Mouse (Mus musculus): ENCODE measurements at regions not wholly inside any gene's neighbourhood (a gene's known extent, or its start where the extent isn't known, plus 50 kb on each side); places are given as distances from the start of the nearest gene placed in this dataset.

- no peak for DNase-seq
- Histone ChIP-seq H3K27me3 (ENCODE audit: control insufficient read depth, insufficient read depth, low read length) (no peaks in the 10 kb centered on the region), H3K4me3 (replicated peaks; ENCODE audit: insufficient read depth, low read depth, low read length) (no peak overlapping the region), H3K27ac (ENCODE audit: insufficient read depth, low read length) (no peak overlapping the region), H3K4me1 (ENCODE audit: control insufficient read depth, insufficient read depth, low read length) (no peaks in the 10 kb centered on the region)
- no peak for TF ChIP-seq CTCF (IDR thresholded peaks at IDR 0.05; ENCODE audit: borderline replicate concordance, insufficient read depth, low read depth, low read length)
- no peak for TF ChIP-seq POLR2A (IDR thresholded peaks at IDR 0.05; ENCODE audit: borderline replicate concordance, insufficient read depth, low read length)
- WGBS, result 38% methylated on average over 2 of the region's 2 CpGs
Measured at GRCm38 (mm10) chr8:97942921-97943320, 1473.3 kb downstream of the Cdh8 start.

GRCm38 (mm10) chr8:97936836-97937235, 1479.4 kb downstream of the Cdh8 start:
- TF ChIP-seq POLR2A (IDR thresholded peaks at IDR 0.05; ENCODE audit: borderline replicate concordance, insufficient read depth, low read length) (no peak), CTCF (IDR thresholded peaks at IDR 0.05; ENCODE audit: borderline replicate concordance, insufficient read depth, low read depth, low read length) (no peak)
- Histone ChIP-seq H3K27me3 (ENCODE audit: control insufficient read depth, insufficient read depth, low read length) (no peaks in the 10 kb centered on the region), H3K4me1 (ENCODE audit: control insufficient read depth, insufficient read depth, low read length) (peaks cover 6% of the 10 kb centered on the region; the same call in 1 of the 2 replicates), H3K4me3 (replicated peaks; ENCODE audit: insufficient read depth, low read depth, low read length) (no peak overlapping the region), H3K27ac (ENCODE audit: insufficient read depth, low read length) (no peak overlapping the region)
- DNase-seq, result peak; percentile 21 to 61
- 4% methylated on average over 3 of the region's 3 CpGs for WGBS

All from cerebellum, adult 2 months (tissue).